Mouse (Mus musculus): Measurements from ENCODE around the gene Arhgap9.
A peak's percentile ranks its signal among the peaks of the same experiment; 100 is the strongest.

The Arhgap9 gene

DNA sequence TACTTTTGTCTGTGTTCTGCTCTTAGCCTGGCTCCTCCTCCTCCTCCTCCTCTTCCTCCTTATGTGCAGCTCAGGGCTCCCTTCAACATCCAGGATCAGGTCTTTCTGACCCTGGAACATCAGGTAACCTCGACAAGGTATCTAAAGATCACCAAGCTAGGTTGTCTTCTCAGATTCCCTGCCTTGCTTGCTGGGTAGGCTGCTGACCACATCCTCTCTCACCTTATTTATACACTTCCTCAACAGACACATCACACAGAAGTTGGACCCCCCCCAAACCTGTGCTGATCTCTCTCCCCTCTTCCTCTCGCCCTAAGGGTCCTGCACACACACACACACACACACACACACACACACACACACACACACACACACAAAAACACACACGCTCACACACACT is at the start of gene Arhgap9:
Gene Arhgap9 (plus strand): TSS at position 344 of the 400 bp plus-strand sequence.
- DNase-seq = no peak

DNA sequence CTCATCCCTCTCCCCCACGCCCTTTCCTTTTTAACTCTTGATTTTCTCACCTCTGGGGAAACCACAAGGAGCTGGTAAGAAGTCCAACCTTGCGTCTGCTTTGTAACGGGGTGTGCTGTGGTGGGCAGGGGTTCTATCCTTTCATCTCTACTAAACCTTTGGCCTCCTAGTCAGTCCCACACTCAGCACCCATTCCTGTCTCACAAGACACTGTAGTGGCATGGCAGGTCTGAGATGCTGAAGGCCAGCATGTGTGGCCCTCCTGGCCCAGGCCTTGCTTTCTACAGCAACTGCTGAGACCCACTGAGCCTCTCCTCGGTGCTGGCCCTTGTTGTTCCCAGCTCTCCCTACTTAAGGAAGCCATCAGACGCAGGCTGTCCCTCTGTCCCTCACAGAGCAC is 49.4 kb upstream of the Arhgap9 start:
- DNase-seq = no peak

DNA sequence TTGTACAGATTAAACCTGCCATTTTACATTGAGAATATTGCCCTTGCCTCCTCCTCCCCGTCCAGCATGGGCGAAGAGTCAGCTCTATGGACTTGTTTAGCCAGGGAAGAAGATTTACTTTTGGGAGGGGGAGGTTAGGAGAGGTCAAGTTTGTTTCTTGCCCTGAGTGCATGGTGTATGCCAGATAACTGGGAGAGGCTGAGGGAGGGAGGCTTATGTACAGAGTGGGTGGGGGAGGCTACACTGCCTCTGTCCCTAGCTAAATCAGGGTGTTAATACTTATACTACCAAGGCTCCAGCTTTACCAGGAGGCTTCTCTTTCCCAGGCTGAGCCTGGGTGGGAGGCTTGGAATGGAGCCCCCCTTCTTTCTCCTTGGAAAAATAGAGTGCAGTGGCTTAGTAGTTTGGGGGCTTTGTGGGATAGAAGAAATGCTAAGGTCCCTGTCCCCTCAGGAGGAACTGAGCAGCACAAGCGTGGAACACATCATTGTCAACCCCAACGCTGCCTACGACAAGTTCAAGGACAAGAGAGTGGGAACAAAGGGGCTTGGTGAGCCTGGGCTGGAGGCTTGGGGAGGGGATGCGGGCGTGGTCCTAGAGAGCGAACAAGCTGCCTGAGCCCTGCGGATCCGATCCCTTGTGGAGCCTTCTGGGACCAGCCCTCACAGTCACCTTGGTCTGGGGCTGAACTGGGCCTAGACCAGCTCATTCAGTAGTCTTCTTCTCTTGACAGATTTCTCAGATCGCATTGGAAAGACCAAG is 47.3 kb upstream of the Arhgap9 start:
- no peak for DNase-seq

DNA sequence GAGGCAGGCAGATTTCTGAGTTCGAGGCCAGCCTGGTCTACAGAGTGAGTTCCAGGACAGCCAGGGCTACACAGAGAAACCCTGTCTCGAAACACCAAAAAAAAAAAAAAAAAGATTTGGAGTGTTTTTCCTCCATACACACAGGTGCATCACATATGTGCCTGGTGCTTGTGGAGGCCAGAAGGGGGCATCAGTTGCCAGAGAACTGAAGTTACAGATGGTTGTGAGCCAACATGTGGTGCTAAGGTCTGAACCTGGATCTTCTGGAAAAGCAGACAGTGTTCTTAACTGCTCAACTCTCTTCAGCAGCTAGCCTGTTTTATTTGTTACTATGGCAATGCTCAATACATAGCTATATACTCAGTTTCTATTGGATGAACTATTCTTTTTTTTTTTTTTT is 42.0 kb upstream of the Arhgap9 start:
- DNase-seq = no peak

DNA sequence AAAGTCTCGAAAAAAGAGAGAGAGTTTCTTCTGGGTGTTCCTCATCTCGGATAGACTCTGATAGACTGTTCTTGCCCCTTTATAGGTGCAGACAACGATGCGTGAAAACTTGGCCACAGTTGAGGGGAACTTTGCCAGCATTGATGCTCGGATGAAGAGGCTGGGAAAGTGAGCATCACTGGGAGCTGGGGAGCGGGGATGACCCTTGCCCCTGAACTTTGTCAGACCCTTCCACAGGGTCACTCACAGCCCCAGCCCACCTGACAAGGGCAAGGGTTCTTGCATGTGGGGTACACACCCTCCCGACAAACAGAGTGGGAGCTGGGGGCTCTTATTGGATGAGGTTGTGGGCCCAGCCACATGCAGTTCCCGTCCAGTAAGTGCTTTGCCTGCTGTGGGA is 40.4 kb upstream of the Arhgap9 start:
- peak; percentile 21 for DNase-seq

DNA sequence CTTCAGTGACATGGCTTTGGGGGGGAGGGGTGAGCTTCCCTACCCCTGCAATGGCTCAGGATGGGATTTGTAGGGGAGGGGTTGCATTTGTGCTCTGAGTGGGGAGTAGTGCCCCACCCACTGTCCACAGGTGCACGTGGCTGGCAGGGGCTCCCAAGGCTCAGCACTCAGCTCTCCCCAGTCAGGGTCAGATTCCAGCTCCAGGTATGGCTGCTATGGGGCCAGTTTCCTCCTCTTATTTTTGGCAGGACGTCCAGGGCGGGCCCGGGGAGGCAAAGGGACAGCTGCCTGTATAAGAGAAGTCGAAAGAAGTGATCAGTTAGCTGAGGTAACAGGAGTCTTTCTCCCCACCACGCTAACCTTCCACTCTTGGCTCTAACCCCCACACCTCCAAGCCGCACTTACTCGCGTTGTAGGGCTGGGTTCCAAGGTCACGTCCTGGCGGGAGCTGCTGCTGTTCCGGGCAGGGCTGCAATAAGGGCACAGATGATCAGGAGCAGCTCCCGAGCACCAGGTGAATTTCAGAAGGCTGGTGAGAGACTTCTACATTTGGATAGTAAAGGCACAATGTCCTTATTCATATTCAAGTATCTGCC is 39.0 kb upstream of the Arhgap9 start:
- peak; percentile 39 for DNase-seq

DNA sequence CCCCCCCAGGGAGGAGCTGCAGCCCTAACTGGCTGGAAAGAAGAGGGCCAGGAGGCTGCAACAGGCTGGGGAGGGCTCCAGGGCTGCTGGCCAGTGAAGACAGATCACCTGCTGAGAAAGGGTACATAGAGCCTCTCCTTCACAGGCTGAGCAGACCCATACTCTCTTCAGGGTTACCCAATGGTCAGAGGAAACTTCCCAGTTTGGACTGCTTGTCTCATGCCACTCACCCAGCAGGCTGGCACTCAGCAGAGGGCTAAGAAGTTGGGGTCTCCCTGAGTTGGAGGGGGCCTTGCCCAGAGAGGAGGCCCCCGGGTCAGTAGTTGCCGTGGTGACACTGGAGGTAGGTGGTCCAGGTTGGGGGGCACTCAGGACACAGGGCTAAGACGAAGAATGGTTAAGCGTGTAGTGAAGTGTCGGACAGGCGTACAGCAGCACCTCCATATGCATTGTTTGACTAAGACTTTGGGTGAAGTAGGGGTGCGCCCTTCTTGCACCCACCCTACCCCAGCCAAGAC is 37.6 kb upstream of the Arhgap9 start:
- no peak for DNase-seq

DNA sequence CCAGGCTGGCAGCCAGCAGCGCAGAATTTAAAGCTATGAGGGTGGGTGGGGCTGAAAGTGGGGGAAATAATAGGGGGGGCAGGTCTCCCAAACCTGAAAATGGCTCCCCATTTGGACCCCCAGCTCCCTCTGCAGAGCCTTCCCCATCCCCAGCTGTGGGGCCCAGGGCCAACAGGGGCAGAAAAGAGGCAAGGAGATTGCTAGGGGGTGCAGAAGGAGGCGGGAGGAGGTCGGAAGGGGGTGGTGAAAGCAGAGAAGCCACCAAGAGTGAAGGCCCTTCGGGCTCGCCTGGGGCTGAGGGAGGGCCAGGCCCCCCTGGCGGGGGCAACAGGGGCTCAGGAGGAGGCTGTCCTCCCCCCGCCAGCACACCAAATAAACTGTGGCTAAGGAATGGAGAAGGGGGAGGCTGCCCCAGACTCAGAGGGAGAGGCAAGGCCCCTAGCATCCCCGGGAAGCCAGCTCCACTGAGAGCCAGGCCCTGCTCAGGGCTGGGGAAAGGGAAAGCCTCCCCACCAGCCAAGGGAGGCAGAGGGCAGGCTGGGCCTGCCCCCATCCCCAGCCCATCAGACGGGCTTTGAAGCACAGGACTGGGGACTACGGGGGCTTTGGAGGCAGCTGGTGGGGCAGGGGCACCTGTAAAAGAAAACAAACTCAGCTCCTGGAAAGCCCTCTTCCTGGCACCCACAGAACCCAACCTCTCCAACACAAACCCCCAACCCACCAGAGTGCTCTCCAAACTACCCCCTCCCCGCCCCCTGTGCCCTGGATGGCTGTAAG is 36.9 kb upstream of the Arhgap9 start:
- no peak for DNase-seq

DNA sequence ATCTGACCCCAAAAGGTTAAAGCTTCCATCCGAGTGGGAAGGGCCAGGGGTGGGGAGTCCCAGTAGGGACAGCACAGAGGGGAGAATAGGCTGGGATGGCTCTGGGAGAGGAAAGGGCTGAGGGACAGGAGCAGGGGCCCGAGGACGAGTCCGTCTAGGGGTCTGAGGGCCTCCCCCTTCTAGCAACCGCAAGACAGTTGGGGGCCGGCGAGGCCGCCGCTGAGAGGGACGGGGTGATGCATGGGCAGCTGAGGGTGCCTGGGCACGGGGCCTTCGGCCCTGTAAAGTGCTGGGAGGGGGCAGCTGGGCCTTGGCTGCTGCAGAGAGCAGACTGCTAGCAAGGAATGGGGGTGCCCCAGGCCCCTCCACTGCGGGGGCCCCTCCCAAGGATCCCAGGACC is 36.1 kb upstream of the Arhgap9 start:
- DNase-seq = no peak

DNA sequence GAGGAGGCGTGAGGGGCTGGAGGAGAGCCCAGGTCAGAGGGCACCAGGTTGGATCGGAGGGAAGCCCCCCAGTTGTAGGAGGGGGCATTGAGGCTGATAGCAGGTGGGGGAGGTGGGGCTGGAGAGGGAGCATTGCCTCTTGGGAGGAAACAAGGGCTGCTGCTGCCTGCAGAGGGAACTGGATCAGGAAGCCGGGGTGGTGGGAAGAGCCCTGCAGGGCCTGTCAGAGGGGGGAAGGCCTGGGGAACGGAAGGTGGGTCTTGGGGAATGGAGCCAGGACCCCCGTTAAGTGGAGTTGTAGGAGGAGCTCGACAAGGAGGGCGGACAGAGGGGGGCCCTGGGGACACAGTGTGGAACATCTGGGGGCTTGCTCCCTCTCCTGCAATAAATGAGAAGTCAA is 35.6 kb upstream of the Arhgap9 start:
- DNase-seq = no peak

DNA sequence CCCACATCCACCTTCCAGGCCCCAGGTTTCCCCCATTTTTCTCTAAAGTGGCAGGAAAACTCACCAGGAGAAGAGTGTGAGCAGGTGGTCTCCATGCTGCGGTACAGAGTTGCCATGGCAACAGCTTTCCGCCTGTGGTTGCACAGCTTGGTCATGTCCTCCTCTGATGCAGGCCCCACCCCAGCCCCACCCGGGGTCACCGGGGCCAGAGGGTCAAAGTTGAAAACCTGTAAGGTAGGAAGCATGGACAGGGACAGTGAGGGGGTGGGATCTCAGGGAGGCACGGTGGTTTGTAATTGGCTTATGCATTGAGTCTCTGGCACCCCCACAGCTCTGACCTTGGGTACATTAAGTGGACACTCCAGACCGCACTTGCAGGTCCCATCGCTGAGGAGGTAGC is 35.0 kb upstream of the Arhgap9 start:
- DNase-seq = no peak

DNA sequence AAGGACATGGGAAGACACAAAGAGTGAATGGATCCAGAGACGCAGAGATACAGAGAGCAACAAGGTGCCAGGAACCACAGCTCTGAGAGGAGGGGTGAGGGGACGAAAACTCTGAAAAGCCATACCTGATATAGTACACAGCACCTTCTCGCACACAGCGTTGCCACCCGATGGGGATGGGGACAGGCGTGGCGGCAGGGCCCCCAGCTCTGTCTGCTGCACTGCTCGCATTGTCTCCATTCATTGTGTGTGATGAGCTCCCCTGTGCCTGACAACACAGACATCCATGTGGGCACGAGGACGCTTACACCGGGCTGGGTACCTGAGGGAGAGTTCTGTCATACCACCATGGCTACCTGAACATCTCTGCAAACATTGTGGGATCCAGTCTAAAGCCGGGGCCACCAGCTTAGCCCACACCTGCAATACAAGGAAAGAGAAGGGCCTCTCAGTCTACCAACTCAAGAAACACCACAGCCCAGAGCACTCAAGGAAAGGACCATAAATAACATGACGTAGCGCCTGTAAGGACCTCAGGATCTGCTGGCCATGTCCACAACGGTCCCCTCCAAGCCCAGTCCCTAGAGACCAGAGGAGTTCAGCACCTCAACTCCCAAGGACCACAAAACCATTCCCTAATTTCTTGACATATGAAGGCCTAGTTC is 34.4 kb upstream of the Arhgap9 start:
- DNase-seq = peak; percentile 9

DNA sequence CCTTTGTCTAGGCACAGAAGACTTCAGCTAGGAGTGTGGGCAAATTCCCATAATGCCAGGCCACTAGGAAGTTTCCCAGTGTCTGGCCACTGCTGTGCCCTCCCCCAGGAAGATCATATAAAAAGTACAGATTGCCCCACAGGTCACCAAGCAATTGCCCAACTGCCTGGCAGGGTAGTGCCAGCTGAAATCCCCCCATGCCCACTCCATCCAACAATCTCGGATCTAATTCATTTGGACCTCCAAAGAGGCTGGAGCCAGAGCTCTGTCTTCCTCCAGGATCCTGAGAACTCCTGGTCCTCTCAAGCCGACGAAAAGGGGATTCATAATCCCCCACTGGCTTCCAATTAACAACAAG is 33.8 kb upstream of the Arhgap9 start:
- DNase-seq = no peak

DNA sequence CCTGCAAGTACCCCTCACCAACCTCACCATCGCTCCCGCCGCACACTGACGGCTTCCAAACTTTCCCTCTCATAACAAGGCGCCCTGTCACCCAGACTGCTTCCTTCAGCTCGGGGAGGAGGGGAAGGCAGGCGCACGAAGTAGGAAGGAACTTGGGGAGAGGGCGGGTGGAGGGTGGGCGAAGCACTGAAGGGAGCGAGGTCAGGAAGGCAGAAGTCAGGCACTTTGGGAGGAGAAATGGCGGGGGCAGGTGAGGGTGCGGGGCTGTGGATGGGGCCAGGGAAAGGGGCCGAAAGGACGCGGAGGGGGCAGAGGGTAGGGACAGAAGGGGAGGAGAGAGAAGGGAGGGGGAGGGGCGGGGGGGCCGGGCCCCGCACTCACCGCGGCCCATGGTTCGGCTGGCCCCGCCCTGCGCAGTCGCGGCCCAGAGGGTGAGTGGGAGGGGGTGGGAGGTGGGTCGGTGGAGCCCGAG is 33.4 kb upstream of the Arhgap9 start:
- no peak for DNase-seq

DNA sequence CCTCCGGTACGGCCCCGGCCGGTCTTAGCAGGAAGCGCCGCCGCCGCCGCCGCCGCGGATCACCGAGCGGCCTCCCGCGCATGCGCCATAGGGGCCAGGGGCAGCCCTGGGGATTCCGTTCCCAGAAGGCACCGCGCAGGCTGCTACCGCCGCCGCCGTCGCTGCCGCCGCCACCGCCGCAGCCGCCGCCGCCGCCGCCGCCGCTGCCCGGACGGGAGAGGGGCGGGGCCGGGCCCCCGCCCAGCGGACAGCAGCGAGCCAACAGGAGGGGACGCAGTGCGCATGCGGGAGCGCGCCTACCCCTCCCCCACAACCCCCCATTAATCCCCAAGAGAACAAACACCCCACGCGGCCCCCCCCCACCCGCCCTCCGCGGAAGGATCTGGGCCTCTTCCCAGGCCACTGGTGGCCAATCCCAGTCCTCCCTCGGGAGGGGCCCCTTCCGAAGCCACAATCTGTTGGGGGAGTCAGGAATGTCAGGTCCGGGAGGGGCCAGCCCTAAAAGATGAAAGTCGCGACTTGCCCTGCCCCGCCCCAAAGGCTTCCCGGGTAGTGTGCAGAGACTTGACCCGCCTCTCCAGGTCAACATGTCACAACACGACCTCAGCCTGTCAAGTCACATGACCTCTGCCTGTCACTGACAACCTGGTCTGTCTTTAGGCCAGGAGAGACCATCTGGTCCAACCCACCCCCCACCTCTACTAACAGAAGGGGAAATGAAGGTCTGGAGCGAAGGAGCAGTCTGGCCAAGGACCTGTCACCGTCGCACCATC is 32.8 kb upstream of the Arhgap9 start, which contains the start of gene Mbd6:
Gene Mbd6 (minus strand): TSS at position 219 of the 773 bp plus-strand sequence.
- DNase-seq = peak; percentile 89

DNA sequence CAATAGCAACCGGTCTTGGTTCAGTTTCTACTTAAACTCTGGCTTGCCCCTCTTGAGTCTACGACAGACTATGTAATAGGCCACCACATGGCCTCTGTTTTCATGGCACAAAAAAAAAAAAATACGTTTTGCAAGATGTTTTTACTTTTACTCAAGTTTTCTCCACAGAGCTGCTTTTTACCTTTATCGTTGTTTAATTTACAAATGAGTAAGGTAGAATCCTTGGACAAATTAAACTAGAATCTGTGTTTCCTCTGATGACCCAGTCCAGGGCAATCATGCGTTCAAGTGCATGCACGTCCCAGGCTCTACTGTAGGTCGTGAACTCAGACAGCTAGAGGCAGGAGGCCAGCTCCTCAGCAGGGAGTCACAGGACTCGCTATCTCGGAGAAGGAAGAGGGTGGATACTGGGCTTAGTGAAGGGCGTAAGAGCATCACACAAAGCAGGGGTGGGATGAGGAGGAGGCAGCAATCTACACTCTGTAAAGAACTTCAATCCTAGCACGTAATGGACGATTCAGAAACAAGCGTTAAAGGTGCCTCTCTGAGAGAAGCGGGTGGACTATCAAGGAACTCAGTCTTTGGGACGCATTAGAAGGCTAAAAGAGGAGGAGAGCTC is 32.1 kb upstream of the Arhgap9 start:
- DNase-seq = peak; percentile 78

DNA sequence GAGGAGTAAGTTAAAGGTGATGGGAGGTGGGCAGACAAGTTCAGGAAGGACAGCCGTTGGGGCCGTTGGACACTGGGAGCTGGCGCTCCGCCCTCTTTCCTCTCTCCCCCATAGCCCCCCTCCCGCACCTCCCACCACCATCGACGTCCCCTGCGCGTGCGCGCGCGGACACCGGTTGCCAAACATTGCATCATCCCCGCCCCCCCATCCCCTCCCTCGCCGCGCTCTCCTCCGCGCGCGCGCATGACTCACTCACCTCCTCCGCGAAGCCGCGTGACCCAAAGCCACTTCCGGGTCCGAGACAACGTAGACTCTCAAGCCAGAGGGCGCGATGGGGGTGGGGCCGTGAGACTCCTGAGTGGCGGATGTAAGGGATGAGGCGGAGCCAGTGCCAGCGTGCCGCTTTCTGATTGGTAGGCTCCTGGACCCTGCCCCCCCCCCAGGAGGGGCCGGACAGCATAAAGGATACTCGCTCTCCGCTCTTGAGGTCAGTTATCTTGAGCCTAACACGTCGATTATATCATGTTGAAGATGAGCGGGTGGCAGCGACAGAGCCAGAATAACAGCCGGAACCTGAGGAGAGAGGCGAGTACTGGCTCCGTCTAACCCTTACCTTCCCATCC is 31.3 kb upstream of the Arhgap9 start:
- peak; percentile 100 for DNase-seq

DNA sequence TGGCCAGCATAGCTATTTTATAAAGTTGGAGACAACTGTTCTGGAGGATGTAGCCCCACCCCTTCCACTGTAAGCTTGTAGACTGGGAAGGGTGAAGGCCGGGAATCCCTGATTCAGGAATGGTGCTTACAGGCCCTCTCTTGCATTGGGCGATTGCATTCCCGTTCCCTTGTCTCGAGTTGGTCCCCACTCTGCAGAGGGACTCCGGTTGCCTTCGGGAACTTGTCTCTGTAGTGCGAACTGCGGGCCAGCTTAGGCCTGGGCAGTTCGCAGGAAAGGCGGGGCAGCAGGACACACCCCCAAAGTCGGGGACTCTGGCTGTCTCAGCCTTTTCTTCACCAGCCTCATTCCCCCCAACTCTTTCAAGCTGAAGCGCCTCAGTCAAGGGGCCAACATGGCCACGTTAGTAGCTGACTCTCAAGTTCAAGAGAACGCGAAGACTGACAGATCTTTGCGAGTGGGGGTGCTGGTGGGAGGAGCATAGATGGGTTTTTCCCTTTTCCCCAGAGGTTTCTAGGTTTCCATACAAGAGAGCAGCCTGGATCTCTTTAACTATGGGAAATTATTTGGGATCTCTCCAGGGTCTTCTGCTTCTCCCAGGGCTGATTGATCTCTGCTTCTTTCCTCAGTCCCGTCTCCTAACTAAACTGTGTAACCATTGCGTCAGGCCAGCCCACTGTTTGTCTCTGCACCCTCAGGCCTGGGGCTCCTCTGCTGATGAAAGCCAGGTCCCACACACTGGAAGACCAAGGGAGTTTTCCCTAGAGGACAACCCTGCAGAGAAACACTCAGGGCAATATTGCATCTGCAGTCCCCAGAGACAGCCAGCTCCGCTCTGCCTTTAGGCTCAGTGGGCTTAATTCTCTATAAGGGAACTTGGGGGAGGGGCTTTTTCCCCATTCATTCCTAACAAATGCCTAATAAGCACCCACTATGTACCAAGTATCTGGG is 30.6 kb upstream of the Arhgap9 start:
- no peak for DNase-seq

DNA sequence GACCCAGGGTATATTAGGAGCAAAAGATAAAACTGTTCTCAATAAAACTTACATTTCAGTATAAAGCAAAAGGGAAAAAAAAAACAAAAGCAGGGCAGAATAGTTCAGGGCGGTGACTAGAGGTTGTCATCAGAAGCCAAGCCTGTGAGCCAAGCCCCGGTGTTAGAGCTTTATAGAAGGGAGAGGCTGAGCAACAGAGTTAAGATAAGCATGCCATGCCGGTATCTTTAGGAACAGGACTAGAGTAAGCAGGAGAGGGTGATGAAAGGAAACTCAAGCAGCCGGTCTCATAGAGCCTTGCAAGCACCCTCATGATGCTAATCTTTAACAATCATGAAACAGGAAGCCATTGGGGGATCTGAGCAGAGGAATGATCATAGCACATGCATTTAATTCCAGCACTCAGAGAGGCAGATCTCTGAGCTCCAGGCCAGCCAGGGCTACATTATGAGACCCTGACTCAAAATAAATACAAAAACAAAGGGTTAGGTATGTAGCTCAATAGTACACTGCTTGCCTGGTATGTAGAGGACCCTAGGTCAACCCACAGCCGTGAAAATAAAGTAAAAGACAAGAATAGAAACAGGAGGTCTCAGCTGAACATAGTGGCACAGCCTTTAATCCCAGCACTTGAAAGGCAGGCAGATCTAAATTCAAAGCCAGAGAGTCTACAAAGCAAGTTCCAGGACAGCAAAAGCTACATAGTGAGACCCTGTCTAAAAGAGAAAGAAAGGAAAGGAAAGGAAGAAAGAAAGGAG is 29.7 kb upstream of the Arhgap9 start:
- no peak for DNase-seq
